Mouse (Mus musculus): ENCODE results near the gene Rhbdl1. TPM values are rescaled to one million over a fixed set of nuclear protein-coding genes. Genes with fewer than 3 reads are reported as not detected.

Rhbdl1 gene
- polyA plus RNA-seq, 1 experiment from 2014 or later = 0.35 TPM

DNA sequence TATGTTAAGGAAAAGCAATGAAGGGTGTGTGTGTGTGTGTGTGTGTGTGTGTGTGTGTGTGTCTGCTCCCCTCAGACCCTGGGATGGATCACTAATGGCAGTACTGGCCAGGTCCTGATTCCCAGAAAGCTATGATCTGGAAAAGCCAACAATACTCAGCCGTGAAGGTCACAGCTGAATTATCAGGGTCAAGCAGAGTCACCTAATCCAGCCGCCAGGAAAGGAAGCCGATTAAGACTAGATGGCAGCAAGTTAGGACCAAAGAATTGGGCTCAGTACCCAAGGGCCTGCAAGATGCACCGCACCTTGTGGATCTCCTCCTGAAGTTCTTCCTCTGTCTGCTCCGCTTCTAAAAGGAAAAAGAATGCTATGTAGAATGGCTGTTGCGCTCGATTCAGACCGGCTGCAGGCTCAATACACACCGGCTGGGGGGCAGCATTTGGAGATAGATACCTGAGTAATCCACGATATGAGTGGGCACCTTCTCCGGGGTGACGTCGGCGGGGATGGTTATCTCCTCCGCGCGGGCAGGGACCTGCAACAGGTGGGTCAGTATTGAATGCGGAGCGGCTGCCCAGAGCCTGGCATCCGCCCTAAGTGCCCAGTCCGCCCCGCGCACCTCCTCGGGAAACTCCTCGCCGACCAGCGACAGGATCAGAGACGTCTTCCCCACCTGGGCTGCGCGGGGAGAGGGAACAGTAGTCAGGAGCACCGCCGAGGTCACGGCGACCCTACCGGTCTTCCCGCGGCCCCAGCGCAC is 6.7 kb upstream of the Rhbdl1 start:
- H3K27me3 ChIP-seq (ENCODE audit: insufficient read depth, low read length) = no peaks in the 10 kb centered on the region
- H3K9me3 ChIP-seq (ENCODE audit: low read length) = no peaks in the 10 kb centered on the region
- H3K4me2 ChIP-seq (ENCODE audit: low read depth, low read length) = peak overlapping the region; percentile 89
- peaks cover 22% of the 10 kb centered on the region for H3K4me1 ChIP-seq (ENCODE audit: insufficient read depth)
- TF ChIP-seq CTCF (IDR thresholded peaks at IDR 0.05; ENCODE audit: low read depth) (no peak), EP300 (IDR thresholded peaks at IDR 0.05; ENCODE audit: low read depth) (no peak)
- peak overlapping the region; percentile 86 for H3K4me3 ChIP-seq (ENCODE audit: low read depth, low read length)
- whole genome bisulfite sequencing (ENCODE audit: insufficient replicate concordance) = 2% methylated on average over 36 of the region's 38 CpGs
- H3K36me3 ChIP-seq (replicated peaks; ENCODE audit: insufficient read depth, low read length) = peaks cover 38% of the 10 kb centered on the region
- no peak for DNase-seq
- H3K9ac ChIP-seq (replicated peaks) = peak overlapping the region; percentile 88
- ATAC-seq = peak; percentile 38
- H3K27ac ChIP-seq (ENCODE audit: low read depth) = peak overlapping the region; percentile 88

DNA sequence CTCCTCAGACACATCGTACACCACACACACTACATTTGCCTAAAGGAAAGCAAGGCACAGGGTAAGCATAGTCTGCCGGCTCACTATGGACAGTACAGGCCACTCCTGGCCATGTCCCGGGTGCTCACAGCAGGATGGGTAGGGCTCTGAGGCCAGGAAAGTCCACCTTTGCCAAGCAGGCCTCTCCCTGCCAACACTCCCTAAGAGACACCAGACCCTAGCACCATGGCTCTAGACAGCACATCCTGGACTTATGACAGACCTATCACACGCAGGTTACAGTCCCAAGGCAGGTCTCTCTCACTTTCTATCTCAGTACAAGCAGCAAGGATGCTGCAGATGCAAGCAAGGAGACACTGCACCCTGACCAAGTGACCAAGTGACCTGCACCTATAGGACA is 6.0 kb upstream of the Rhbdl1 start:
- ATAC-seq = no peak
- Histone ChIP-seq H3K36me3 (replicated peaks; ENCODE audit: insufficient read depth, low read length) (peaks cover 42% of the 10 kb centered on the region), H3K4me3 (ENCODE audit: low read depth, low read length) (peak overlapping the region; percentile 86; the same call in 1 of the 2 replicates), H3K4me1 (ENCODE audit: insufficient read depth) (peaks cover 24% of the 10 kb centered on the region), H3K27me3 (ENCODE audit: insufficient read depth, low read length) (no peaks in the 10 kb centered on the region), H3K9ac (replicated peaks) (peak overlapping the region; percentile 88), H3K4me2 (ENCODE audit: low read depth, low read length) (peak overlapping the region; percentile 89), H3K27ac (ENCODE audit: low read depth) (peak overlapping the region; percentile 20; the same call in 1 of the 2 replicates), H3K9me3 (ENCODE audit: low read length) (no peaks in the 10 kb centered on the region)
- WGBS (ENCODE audit: insufficient replicate concordance) = 85% methylated on average over 4 of the region's 4 CpGs
- TF ChIP-seq EP300 (IDR thresholded peaks at IDR 0.05; ENCODE audit: low read depth) = no peak
- no peak for TF ChIP-seq CTCF (IDR thresholded peaks at IDR 0.05; ENCODE audit: low read depth)
- no peak for DNase-seq

DNA sequence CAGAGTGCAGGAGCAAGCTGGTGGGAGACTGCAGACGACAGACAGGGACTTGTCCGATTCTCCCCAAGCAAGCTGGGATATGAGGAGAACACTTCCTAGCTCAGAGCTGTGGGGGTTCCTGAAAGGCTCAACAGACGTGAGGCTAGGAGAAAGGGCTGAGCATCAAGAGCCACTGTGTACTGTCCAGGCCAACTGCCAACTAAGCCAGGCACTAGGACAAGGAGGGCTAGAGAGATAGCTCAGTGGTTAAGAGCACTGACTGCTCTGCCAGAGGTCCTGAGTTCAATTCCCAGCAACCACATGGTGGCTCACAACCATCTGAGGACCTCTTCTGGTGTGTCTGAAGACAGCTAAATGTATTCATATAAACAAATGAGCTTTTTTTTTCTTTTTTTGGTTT is 5.4 kb upstream of the Rhbdl1 start:
- Histone ChIP-seq H3K4me2 (ENCODE audit: low read depth, low read length) (no peak overlapping the region), H3K36me3 (replicated peaks; ENCODE audit: insufficient read depth, low read length) (peaks cover 44% of the 10 kb centered on the region), H3K27ac (ENCODE audit: low read depth) (no peak overlapping the region), H3K4me3 (ENCODE audit: low read depth, low read length) (no peak overlapping the region), H3K4me1 (ENCODE audit: insufficient read depth) (peaks cover 24% of the 10 kb centered on the region), H3K27me3 (ENCODE audit: insufficient read depth, low read length) (no peaks in the 10 kb centered on the region), H3K9me3 (ENCODE audit: low read length) (no peaks in the 10 kb centered on the region), H3K9ac (replicated peaks) (no peak overlapping the region)
- ATAC-seq (no peak), DNase-seq (no peak)
- WGBS (ENCODE audit: insufficient replicate concordance) = 74% methylated on average over 3 of the region's 3 CpGs
- TF ChIP-seq EP300 (IDR thresholded peaks at IDR 0.05; ENCODE audit: low read depth) = no peak
- no peak for TF ChIP-seq CTCF (IDR thresholded peaks at IDR 0.05; ENCODE audit: low read depth)

DNA sequence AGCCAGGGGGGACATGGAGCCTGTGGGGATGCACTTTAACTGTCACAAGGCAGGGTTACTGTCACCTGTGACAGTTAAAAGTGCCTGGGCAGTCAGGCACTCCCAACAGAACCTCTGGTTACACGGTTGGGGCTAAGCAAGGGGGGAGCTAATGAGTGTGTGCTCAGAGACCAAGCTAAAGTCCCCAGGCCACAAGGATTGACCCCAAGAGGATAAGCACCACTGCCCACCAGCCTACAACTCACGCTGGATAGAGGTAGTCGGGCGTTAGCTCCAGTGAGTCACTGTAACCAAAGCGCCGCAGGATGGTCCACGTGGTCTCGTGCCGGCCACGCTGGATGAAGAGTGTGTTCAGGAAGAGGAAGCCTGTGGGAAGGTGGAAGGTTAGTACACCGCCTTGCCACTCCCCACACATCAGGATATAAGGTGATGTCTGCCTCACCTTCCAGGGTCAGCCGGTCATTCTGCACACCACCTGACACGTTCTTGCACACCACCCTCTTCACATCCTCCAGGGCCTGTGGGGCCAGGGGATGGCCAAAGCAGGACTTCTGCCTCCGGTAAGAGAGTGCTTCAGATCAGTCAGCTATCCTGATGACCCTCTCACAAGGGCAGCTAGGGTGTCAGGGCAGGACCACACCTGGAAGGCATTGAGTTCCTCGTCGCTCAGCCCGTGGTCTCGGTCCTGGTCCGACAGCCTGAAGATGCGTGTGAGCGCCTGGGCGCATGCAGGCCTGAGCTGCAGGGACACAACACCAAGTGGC is 4.2 kb upstream of the Rhbdl1 start, which contains the start of gene Gm20683:
Gene Gm20683 (minus strand): TSS at position 647 of the 764 bp plus-strand sequence.
- Histone ChIP-seq H3K36me3 (replicated peaks; ENCODE audit: insufficient read depth, low read length) (peaks cover 44% of the 10 kb centered on the region), H3K4me1 (ENCODE audit: insufficient read depth) (peaks cover 35% of the 10 kb centered on the region), H3K4me3 (ENCODE audit: low read depth, low read length) (no peak within 1 kb of the TSS), H3K27me3 (ENCODE audit: insufficient read depth, low read length) (no peaks in the 10 kb centered on the region), H3K4me2 (ENCODE audit: low read depth, low read length) (no peak within 1 kb of the TSS), H3K9me3 (ENCODE audit: low read length) (no peaks in the 10 kb centered on the region), H3K27ac (ENCODE audit: low read depth) (no peak within 1 kb of the TSS), H3K9ac (replicated peaks) (no peak within 1 kb of the TSS)
- no peak for TF ChIP-seq CTCF (IDR thresholded peaks at IDR 0.05; ENCODE audit: low read depth)
- DNase-seq = no peak
- 93% methylated on average over 22 of the region's 22 CpGs for WGBS (ENCODE audit: insufficient replicate concordance)
- ATAC-seq = no peak

DNA sequence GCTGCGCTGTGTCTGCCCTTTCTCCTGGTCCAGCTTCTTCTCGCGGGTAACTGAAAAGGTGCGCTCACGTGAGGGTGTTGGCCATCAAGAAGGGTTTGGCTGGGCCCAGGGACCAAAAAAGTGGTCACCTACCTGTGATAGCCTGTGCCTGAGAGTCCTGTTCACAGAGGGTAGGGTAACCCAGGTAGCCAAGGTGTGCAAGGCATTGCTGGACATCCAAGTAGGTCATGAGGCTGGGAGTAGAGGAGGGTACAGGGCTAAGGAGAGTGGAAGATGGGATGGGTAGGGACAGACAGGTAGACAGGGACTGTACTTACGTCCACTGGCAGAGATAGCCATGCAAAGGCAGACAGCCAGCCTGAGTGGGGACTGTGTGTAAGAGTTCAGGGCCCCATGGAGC is 3.4 kb upstream of the Rhbdl1 start:
- Histone ChIP-seq H3K4me3 (ENCODE audit: low read depth, low read length) (no peak overlapping the region), H3K27me3 (ENCODE audit: insufficient read depth, low read length) (no peaks in the 10 kb centered on the region), H3K4me1 (ENCODE audit: insufficient read depth) (peaks cover 39% of the 10 kb centered on the region), H3K9me3 (ENCODE audit: low read length) (no peaks in the 10 kb centered on the region), H3K36me3 (replicated peaks; ENCODE audit: insufficient read depth, low read length) (peaks cover 44% of the 10 kb centered on the region), H3K27ac (ENCODE audit: low read depth) (no peak overlapping the region), H3K4me2 (ENCODE audit: low read depth, low read length) (no peak overlapping the region), H3K9ac (replicated peaks) (no peak overlapping the region)
- TF ChIP-seq EP300 (IDR thresholded peaks at IDR 0.05; ENCODE audit: low read depth) (no peak), CTCF (IDR thresholded peaks at IDR 0.05; ENCODE audit: low read depth) (no peak)
- 91% methylated on average over 6 of the region's 6 CpGs for WGBS (ENCODE audit: insufficient replicate concordance)
- DNase-seq (no peak), ATAC-seq (no peak)
